Mouse (Mus musculus): ENCODE measurements around the gene Srrm1.

GRCm38 (mm10) chr4:135336023-135336357 is 17.1 kb downstream of the Srrm1 start:
- no peak for TF ChIP-seq RCOR1 (IDR thresholded peaks at IDR 0.05; ENCODE audit: low read depth, low read length)
- no peak for TF ChIP-seq ZNF384 (IDR thresholded peaks at IDR 0.05; ENCODE audit: low read depth, low read length)
- TF ChIP-seq GATA1 (IDR thresholded peaks at IDR 0.05; ENCODE audit: low read depth, low read length): no peak
- no peak for TF ChIP-seq CTCF (IDR thresholded peaks at IDR 0.05 in 2 of 3, conservative IDR thresholded peaks at IDR 0.05 in 1 of 3; ENCODE audit: control insufficient read depth in 1 of 3, insufficient read depth in 1 of 3, low read depth in 2 of 3, low read length in 3 of 3, poor library complexity in 1 of 3, severe bottlenecking in 1 of 3)
- TF ChIP-seq E2F4 (IDR thresholded peaks at IDR 0.05; ENCODE audit: borderline replicate concordance, low read depth, low read length): no peak
- no peak for TF ChIP-seq BHLHE40 (IDR thresholded peaks at IDR 0.05; ENCODE audit: borderline replicate concordance, low read depth, low read length)
- TF ChIP-seq USF2 (IDR thresholded peaks at IDR 0.05; ENCODE audit: borderline replicate concordance in 1 of 2, insufficient read depth in 1 of 2, low read depth in 1 of 2, low read length in 2 of 2): no peak
- no peak for TF ChIP-seq EP300 (IDR thresholded peaks at IDR 0.05; ENCODE audit: low read depth in 1 of 2, low read length in 2 of 2)
- no peak for TF ChIP-seq ETS1 (IDR thresholded peaks at IDR 0.05; ENCODE audit: low read depth, low read length)
- TF ChIP-seq MAFK (IDR thresholded peaks at IDR 0.05; ENCODE audit: borderline replicate concordance, low read depth, low read length): no peak
- no peak for TF ChIP-seq POLR2A (IDR thresholded peaks at IDR 0.05; ENCODE audit: control insufficient read depth in 1 of 2, insufficient read depth in 1 of 2, low read depth in 1 of 2, low read length in 2 of 2, poor library complexity in 1 of 2)
- no peak for TF ChIP-seq USF1 (IDR thresholded peaks at IDR 0.05; ENCODE audit: low read depth, low read length)
- no peak for TF ChIP-seq TCF12 (IDR thresholded peaks at IDR 0.05; ENCODE audit: low read depth, low read length)
- TF ChIP-seq RAD21 (IDR thresholded peaks at IDR 0.05; ENCODE audit: low read depth, low read length): no peak
